Mouse (Mus musculus): ENCODE measurements around the gene Ly6g6d. TPM values are rescaled to one million over a fixed set of nuclear protein-coding genes. Genes with fewer than 3 reads are reported as not detected.

Ly6g6d gene
- polyA plus RNA-seq, 1 experiment from 2014 or later = 0.65 TPM

DNA sequence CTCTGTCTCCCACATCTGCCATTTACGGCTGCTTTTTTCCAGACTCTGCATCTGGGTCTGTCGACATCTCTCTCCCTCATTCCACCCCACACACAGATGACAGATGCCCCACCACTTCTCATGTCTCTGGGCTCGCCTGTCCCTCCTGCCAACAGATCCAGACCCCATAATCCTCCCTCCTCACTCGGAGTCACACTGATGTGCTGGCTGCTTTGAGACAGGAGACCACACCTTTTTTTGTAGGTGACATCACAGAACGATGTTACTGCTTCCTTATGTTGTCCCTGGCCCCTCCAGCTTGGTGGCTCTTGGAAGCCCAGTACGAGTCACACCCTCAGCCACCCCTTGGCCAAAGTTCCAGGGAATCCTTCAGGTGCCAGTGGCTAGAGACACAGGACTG is 2.4 kb upstream of the Ly6g6d start:
- Histone ChIP-seq H3K4me1 (peaks cover 18% of the 10 kb centered on the region), H3K4me2 (replicated peaks) (no peak overlapping the region), H3K9ac (0 out of 2 replicates have a peak overlapping the region, but pooled peaks have one; percentile 4), H3K27me3 (peaks cover 11% of the 10 kb centered on the region; the same call in 1 of the 2 replicates), H3K4me3 (no peak overlapping the region), H3K9me3 (no peaks in the 10 kb centered on the region; the same call in 1 of the 2 replicates), H3K36me3 (no peaks in the 10 kb centered on the region), H3K27ac (no peak overlapping the region)
- no peak for ATAC-seq (ENCODE audit: low FRiP score, low read depth)
- WGBS = 39% methylated on average over 6 of the region's 6 CpGs

DNA sequence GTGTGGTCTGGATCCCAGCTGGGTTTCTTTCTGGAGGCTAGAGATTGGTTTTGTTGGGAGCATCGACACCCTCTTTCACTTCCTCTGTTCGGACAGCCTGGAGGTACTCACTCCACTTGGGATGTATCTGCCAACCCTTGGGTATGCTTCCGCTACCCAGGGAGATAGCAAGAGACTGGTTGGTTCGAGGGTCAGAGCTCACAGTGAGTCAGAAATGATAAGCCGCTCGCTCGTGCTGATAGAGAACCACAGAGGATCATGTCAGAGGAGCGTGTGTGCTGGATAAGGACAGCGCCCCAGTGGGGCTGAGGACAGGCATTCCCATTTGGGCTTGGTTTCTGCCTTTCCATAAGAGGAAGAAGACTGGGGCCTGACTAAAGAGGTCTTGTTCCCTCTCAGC is 1.9 kb upstream of the Ly6g6d start:
- H3K27me3 ChIP-seq = peaks cover 11% of the 10 kb centered on the region; the same call in 1 of the 2 replicates
- ATAC-seq (ENCODE audit: low FRiP score, low read depth) = no peak
- no peak overlapping the region for H3K27ac ChIP-seq
- no peak overlapping the region for H3K4me2 ChIP-seq (replicated peaks)
- H3K4me1 ChIP-seq = peaks cover 18% of the 10 kb centered on the region
- H3K9me3 ChIP-seq = no peaks in the 10 kb centered on the region; the same call in 1 of the 2 replicates
- H3K4me3 ChIP-seq = no peak overlapping the region
- no peaks in the 10 kb centered on the region for H3K36me3 ChIP-seq
- H3K9ac ChIP-seq = 0 out of 2 replicates have a peak overlapping the region, but pooled peaks have one; percentile 4
- 74% methylated on average over 9 of the region's 9 CpGs for WGBS

DNA sequence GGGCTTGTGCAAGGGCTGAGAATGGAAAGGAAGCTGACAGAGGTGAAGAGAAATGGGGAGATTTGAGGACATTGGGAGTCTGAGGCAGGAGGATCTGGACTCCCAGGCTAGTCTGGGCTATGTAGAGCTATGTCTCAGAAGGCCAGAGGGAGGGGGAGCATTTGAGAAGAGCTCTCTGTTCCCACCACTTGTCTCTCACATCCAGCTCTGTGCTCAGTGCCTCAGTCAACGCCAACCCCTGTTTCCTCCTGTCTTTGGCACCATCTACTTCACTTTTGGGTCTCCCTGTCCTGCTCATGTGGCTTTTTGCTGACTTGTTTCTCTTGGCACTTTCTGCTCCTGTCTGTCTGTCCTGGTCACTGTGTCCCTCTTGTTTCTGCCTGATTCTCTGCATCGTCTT is 580 bp downstream of the Ly6g6d start:
- peaks cover 11% of the 10 kb centered on the region; the same call in 1 of the 2 replicates for H3K27me3 ChIP-seq
- WGBS = 29% methylated on average over 2 of the region's 2 CpGs
- peaks cover 26% of the 10 kb centered on the region for H3K4me1 ChIP-seq
- no peaks in the 10 kb centered on the region; the same call in 1 of the 2 replicates for H3K9me3 ChIP-seq
- H3K4me2 ChIP-seq (replicated peaks) = peak overlapping the region; percentile 41
- no peak overlapping the region for H3K27ac ChIP-seq
- no peaks in the 10 kb centered on the region for H3K36me3 ChIP-seq
- no peak for ATAC-seq (ENCODE audit: low FRiP score, low read depth)
- no peak overlapping the region for H3K4me3 ChIP-seq
- no peak overlapping the region for H3K9ac ChIP-seq

DNA sequence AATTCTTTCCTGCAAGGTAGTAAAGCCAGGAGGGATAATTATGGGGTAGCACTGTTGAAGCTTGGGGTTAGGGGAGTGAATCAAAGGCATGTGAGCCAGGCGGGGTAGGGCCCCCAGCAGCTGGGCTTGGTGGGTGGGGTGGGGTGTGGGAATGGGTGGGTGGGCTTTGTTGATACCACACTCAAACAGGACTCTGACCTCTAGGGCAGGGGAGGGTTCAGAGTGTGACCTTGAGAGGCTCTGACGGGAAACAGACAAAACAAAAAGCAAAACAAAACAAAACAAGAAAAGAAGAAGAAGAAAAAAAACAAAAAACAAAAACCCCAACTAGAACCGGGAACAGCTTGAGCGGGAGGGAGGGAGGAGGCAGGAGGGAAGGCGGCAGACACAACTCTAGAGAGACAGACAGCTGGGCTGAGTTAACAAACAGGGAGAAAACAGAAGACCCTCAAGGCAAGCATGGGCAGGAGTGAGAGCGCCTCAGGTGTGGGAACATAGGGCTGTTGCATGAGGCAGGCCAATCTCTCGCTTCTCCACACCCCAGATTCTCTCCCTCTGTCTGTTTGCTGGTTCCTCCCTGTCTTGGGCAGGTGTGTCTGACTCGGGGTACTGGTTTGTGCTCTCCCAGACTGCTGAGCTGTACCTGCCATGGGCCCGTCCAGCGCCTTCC is 1.2 kb downstream of the Ly6g6d start, which contains the start of gene Ly6g6e:
Ly6g6e (plus strand) TSS at position 396 of the 670 bp plus-strand sequence.
- peaks cover 11% of the 10 kb centered on the region; the same call in 1 of the 2 replicates for H3K27me3 ChIP-seq
- no peaks in the 10 kb centered on the region; the same call in 1 of the 2 replicates for H3K9me3 ChIP-seq
- H3K27ac ChIP-seq = no peak within 1 kb of the TSS
- peak within 1 kb of the TSS; percentile 41 for H3K4me2 ChIP-seq (replicated peaks)
- H3K36me3 ChIP-seq = no peaks in the 10 kb centered on the region
- H3K9ac ChIP-seq = peak within 1 kb of the TSS; percentile 43; the same call in 1 of the 2 replicates
- WGBS = 19% methylated on average over 10 of the region's 10 CpGs
- no peak within 1 kb of the TSS for H3K4me3 ChIP-seq
- peaks cover 26% of the 10 kb centered on the region for H3K4me1 ChIP-seq
- no peak for ATAC-seq (ENCODE audit: low FRiP score, low read depth)

DNA sequence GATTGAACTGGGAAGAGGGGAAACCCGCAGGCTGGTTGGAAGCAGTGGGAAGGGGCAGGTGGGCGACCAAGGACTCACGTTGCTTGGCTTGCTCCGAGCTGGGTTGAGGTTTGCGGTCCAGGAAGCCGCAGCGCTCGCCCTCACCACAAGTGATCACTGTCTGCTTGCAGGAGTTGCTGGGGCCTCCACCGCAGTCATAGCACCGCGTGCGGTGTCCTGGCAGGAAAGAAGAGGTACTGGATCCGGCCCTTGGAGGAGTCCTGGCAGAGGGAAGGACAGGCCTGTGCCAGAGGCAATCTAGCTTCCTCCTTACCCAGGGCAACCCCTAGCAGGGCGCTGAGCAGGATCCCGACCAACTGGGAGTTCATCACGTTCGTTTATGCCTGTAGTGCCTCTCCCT is 3.8 kb downstream of the Ly6g6d start:
- peak overlapping the region; percentile 45; the same call in 1 of the 2 replicates for H3K9ac ChIP-seq
- H3K27me3 ChIP-seq = peaks cover 13% of the 10 kb centered on the region; the same call in 1 of the 2 replicates

DNA sequence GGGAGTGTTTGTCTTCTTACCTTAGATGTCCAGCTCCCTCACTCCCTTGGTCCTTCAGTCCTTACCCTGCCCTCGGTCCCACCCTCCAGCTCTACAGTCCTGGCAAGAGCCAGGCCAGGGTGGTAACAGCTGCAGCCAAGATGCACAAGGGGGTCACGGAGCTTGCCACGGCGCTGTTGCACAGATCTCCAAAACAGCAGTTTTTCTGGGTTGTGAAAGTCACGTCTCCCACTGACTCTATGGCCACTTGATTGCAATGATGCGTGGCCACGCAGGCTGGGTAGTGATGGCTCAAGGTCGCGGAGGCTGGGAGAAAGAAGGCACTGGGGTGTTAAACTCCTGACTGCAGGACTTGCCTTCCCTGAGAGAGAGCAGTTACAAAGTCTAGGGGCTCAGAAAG is 6.4 kb downstream of the Ly6g6d start:
- ATAC-seq (ENCODE audit: low FRiP score, low read depth) = no peak
- Histone ChIP-seq H3K4me3 (no peak overlapping the region), H3K27me3 (peaks cover 28% of the 10 kb centered on the region), H3K9me3 (no peaks in the 10 kb centered on the region; the same call in 1 of the 2 replicates), H3K4me1 (peaks cover 11% of the 10 kb centered on the region), H3K9ac (no peak overlapping the region), H3K27ac (no peak overlapping the region), H3K4me2 (replicated peaks) (no peak overlapping the region), H3K36me3 (no peaks in the 10 kb centered on the region)
- WGBS = 77% methylated on average over 9 of the region's 9 CpGs

More for the DNA sequence above, 3.8 kb downstream of the Ly6g6d start:
- Histone ChIP-seq H3K4me3 (no peak overlapping the region), H3K4me2 (replicated peaks) (0 out of 2 replicates have a peak overlapping the region, but pooled peaks have one; percentile 16), H3K9me3 (no peaks in the 10 kb centered on the region; the same call in 1 of the 2 replicates), H3K4me1 (peaks cover 26% of the 10 kb centered on the region), H3K36me3 (no peaks in the 10 kb centered on the region), H3K27ac (no peak overlapping the region)
- WGBS = 30% methylated on average over 17 of the region's 17 CpGs
- ATAC-seq (ENCODE audit: low FRiP score, low read depth) = no peak

DNA sequence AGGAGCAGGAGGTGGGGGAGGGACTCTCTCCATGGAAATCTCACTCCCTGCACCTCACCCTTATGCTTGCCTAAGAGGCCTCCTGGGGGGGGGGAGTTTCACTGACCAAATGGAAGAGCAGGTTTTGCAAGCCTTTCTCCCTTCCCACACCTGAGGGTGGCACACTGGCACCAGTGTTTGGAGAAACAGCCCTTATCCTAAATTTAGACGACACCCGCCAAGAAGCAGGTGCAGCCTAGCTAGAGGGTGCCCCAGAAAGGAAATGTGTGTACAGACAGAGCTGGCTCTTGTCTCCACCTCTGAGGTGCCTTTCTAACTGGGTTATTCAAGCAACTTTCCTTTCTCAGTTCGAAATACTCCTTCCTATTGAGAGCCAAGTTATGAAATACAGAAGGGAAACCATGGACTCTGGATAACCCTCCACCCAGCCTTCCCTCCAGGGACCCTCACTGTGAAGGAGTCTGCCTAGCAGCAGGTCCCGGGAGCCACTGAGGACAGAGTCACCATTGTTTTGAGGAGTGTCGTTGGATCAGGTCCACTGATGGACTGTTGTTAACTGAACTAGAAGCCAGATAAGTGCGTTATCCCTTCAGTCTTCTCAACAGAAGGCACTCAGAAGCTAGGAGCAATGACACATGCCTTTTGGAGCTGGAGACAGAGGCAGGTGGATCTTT is 7.2 kb downstream of the Ly6g6d start:
- Histone ChIP-seq H3K9ac (no peak overlapping the region), H3K9me3 (no peaks in the 10 kb centered on the region; the same call in 1 of the 2 replicates), H3K4me1 (peaks cover 9% of the 10 kb centered on the region), H3K36me3 (no peaks in the 10 kb centered on the region), H3K27ac (no peak overlapping the region), H3K27me3 (peaks cover 36% of the 10 kb centered on the region), H3K4me3 (no peak overlapping the region), H3K4me2 (replicated peaks) (no peak overlapping the region)
- ATAC-seq (ENCODE audit: low FRiP score, low read depth) = no peak
- 55% methylated on average over 6 of the region's 6 CpGs for WGBS

DNA sequence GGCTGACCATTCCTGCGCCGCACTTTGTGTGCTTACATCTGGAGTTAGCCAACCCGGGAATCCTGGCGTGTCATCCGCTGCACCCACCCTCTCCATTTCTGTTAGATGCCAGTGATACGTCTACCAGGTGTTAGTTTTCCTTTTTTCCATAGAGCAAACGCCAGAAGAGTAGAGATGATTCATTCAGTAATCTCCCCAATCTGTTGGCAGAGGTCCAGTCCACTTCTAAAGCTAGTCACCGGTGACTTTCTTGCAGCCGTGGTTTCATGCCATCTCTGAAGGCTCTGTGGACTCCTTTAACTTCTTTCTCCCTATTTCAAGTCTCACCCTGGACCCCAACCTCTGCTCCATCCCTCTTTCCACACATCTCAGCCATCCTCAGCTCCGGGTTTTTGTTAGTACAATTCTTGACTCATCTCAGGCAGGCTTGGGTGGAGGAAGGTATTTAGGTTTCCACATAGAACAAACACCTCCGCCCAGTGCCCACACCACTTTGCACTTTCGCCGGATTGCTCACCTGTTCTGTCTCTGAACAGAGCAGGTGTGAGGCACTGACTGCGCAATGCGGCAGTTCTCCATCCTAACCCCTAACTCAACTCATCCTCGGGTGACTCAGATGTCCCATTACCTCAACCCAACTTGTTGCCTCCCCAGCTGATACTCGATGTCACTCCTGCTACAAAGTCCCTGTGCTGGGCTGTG is 9.5 kb downstream of the Ly6g6d start:
- WGBS = 82% methylated on average over 17 of the region's 17 CpGs
- H3K4me2 ChIP-seq (replicated peaks) = no peak overlapping the region
- peaks cover 4% of the 10 kb centered on the region for H3K36me3 ChIP-seq
- ATAC-seq (ENCODE audit: low FRiP score, low read depth) = no peak
- H3K4me3 ChIP-seq = no peak overlapping the region
- H3K9ac ChIP-seq = no peak overlapping the region
- peaks cover 59% of the 10 kb centered on the region for H3K27me3 ChIP-seq
- no peak overlapping the region for H3K27ac ChIP-seq
- H3K9me3 ChIP-seq = no peaks in the 10 kb centered on the region
- H3K4me1 ChIP-seq = peaks cover 18% of the 10 kb centered on the region

DNA sequence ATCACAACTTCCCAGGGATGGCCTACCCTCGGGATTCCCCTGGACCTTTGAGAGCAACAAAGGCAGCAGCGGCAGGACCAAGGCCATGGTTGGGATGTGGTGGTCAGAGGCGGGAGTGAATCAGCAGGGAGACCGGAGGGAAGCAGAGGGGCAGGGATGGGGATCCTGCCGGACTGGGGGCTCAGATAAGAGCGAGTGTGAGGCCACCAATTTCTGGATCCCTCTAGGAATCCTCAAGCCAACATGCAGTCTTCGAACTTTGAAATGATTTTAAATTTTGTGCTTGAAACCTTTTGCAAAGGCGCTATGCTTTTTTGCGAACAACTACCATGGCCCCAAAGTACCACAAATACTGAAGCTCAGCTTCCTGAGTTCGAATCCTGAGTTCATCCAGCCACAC is 11.8 kb downstream of the Ly6g6d start, which contains the start of gene Mpig6b:
Mpig6b (minus strand) TSS at position 101 of the 400 bp plus-strand sequence.
- ATAC-seq (ENCODE audit: low FRiP score, low read depth) = no peak
- peak within 1 kb of the TSS; percentile 55 for H3K9ac ChIP-seq
- 47% methylated on average over 10 of the region's 10 CpGs for WGBS
- H3K4me2 ChIP-seq (replicated peaks) = peak within 1 kb of the TSS; percentile 67
- peaks cover 25% of the 10 kb centered on the region for H3K36me3 ChIP-seq
- peak within 1 kb of the TSS; percentile 40 for H3K4me3 ChIP-seq
- peaks cover 25% of the 10 kb centered on the region for H3K4me1 ChIP-seq
- H3K9me3 ChIP-seq = no peaks in the 10 kb centered on the region
- no peak within 1 kb of the TSS for H3K27ac ChIP-seq
- H3K27me3 ChIP-seq = peaks cover 68% of the 10 kb centered on the region

DNA sequence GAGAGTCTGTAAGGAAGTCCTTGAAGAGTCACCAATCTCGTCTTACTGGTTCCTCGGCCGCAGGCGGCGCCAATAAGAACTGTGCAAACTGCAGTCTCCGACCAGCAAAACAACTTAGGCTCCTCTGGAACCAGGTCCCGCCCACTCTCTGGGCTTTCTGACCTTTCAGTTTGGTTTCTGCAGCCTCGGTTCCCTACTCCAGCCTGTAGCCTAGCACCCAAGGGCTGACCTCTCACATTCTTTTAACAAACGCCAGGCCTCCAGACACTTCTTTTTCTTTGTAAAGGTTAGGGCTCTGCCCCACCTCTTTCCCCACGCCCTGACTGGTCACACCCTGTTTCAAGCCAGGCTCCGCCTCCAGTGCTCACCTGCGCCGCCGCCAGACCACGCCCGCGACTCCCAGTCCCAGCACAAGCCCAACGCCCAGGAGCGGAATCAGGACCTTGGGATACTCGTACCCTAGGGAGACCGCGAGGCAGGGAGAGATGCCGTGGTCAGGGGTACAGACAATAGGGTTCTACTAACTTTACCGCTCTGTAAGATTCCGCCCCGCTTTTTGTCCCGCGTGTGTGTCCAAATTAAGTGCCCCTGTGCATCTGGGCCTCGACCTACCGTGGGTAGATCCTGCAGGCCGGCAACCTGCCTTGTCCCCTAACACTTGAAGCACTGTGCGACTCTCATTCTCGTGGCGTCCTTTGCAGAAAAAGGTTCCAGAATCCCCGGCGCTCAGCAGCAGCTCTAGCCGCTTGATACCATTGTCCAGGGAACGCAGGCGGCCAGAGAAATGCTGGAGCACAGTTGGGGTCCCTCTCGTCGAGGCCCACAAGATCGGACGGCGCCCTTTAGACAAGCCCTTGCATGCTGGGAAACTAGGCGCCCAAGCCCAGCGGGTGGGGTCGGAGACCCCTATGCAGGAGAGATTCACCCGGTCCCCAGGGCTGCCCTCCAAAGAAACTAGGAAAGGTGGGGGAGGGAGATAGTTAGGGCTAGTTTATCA is 12.6 kb downstream of the Ly6g6d start, which contains the start of gene Ly6g6c:
Ly6g6c (plus strand) TSS at position 438 of the 997 bp plus-strand sequence.
- Histone ChIP-seq H3K9me3 (no peaks in the 10 kb centered on the region), H3K27me3 (peaks cover 68% of the 10 kb centered on the region), H3K36me3 (peaks cover 33% of the 10 kb centered on the region), H3K9ac (peak within 1 kb of the TSS; percentile 55), H3K27ac (no peak within 1 kb of the TSS), H3K4me1 (peaks cover 34% of the 10 kb centered on the region), H3K4me3 (peak within 1 kb of the TSS; percentile 40), H3K4me2 (replicated peaks) (peak within 1 kb of the TSS; percentile 67)
- WGBS = 2% methylated on average over 48 of the region's 48 CpGs
- peak; percentile 62 for ATAC-seq (ENCODE audit: low FRiP score, low read depth)
